In the genomic region with DNA sequence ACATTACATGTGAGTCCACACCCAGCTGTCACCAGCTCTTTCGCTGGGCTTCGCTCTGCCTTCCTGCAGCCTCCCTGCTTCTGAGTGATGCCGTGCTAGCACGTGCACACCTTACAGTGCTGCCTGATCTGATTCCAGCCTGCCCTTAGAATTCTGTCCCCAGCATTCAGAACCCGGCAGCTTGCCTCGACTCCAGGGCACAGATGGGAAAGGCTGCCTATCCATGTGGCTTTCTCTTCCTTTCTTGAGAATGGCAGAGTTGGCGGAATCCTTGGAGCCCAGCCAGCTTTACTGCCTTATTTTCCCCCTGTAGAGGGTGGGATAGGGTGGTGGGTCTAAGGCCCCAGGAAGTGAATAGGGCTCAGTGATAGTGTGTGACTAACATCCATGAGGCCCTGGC, we compare ENCODE assay signal across 19 mouse cellular contexts.
"Had no signal": no experiment of that assay in that cellular context is flagged by ENCODE, and none has a peak within 500 bp of the region (broad histone marks: within the 10 kb centered on the region; RNA-seq: fewer than 3 reads in every experiment).

No protein-coding gene starts in this region.

- H3K9me3 ChIP-seq: midbrain, embryonic 10.5 days; midbrain, embryonic 12.5 days; neural tube, embryonic 13.5 days; neural tube, embryonic 15.5 days; stomach, embryonic 15.5 days had no signal

- H3K4me2 ChIP-seq: lung, embryonic 14.5 days; midbrain, embryonic 12.5 days; neural tube, embryonic 13.5 days; neural tube, embryonic 15.5 days; stomach, embryonic 15.5 days had no signal

- ATAC-seq: midbrain, embryonic 16.5 days had no signal

- H3K4me3 ChIP-seq: midbrain, embryonic 10.5 days; midbrain, embryonic 12.5 days; myocyte; neural tube, embryonic 13.5 days; neural tube, embryonic 15.5 days; stomach, embryonic 15.5 days had no signal

- H3K9ac ChIP-seq: lung, embryonic 14.5 days; midbrain, embryonic 12.5 days; neural tube, embryonic 13.5 days; neural tube, embryonic 15.5 days; stomach, embryonic 15.5 days had no signal

- H3K27me3 ChIP-seq: stomach, embryonic 15.5 days had no signal

- DNase-seq: lung, adult 18-20 months; lung, embryonic 14.5 days; lung, postnatal 10 days; lung, postnatal 4 days; midbrain, embryonic 14.5 days; retina, postnatal 1 day; right cerebral cortex, postnatal 25 days; right cerebral cortex, postnatal 4 days; thymus, adult 2 months; thymus, postnatal 25 days; thymus, postnatal 4 days had no signal

- H3K27ac ChIP-seq: midbrain, embryonic 10.5 days; midbrain, embryonic 12.5 days; neural tube, embryonic 13.5 days; neural tube, embryonic 15.5 days; stomach, embryonic 15.5 days; stomach, postnatal 0 days had no signal
